Mouse (Mus musculus): Measurements from ENCODE around the gene Sprtn. TPM values are rescaled to one million over a fixed set of nuclear protein-coding genes. Genes with fewer than 3 reads are reported as not detected.

Sprtn gene
- 10 to 100 TPM; 18.7 to 19.2 TPM for total RNA-seq (2023)

GRCm38 (mm10) chr8:124897386-124898250 is at the start of gene Sprtn, which contains the start of gene Exoc8:
TSS of gene Sprtn (plus strand) at chr8:124897886.
TSS of gene Exoc8 (minus strand) at chr8:124897705.

GRCm38 (mm10) chr8:124862321-124863162 is 35.1 kb upstream of the Sprtn start, which contains the start of the genes Gnpat and 2810004N23Rik:
TSS of gene Gnpat (plus strand) at chr8:124863033.
TSS of gene 2810004N23Rik (minus strand) at chr8:124863120.

DNA sequence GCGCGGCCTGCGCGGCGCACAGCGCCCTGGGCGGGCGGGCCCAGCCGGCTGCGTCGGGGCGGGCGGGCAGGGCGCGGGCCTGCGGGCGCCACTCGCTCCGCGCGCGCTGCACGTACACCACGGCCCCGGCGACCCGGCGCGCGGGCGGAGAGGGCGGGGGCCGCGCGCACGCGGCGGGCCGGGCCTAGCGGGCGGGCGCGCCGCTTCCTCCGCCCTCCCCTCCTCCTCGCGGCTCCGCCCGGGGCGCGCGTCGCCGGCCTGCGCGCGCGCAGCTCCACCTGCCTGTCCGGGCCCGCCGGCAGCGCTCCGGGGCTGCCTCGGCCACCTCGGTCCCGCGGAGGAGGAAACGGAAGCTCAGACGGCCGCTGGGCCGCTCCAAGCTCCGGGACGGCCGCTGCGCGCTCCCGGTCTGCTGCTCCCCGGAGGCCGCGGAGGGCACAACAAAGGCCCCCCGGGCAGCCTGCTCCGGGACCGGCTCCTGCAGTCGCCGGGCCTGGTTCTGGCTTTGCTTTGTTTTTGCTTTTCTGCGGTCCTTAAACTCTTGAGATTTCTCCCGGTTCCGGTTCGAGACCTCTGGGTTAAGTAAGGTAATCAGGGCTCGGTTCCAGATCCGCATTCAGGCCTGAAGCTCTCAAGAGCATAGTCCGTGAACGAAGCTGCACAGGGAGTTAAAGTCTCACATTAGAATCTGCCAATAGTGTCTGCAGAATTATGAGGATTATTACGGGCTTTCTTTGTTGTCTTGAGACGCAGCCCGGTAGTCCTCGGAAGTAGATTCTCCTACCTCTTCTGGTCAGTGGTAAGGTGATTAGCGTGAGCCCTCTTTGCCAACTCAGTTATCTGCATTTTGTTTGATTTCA is 51.8 kb downstream of the Sprtn start, which contains the start of gene Egln1:
TSS of gene Egln1 (minus strand) at position 116 of the 860 bp plus-strand sequence.

Other genes starting within 250 kb of the Sprtn start
- 1 to 10 TPM; 6.4 to 8.1 TPM for gene 2310022B05Rik, start 234.5 kb upstream of the Sprtn start, total RNA-seq (2023)
- gene Ttc13, start 175.9 kb upstream of the Sprtn start, total RNA-seq (2023) = 10 to 100 TPM; 43.7 to 51.1 TPM
- 1 to 10 TPM; 2.7 to 4.0 TPM for gene Arv1, start 175.7 kb upstream of the Sprtn start, total RNA-seq (2023)
- 1 to 10 TPM in 1 of 2 experiments, under 1 TPM in 1; 0.85 to 1.0 TPM for gene Fam89a, start 146.1 kb upstream of the Sprtn start, total RNA-seq (2023)
- not detected for gene Trim67, start 104.8 kb upstream of the Sprtn start, total RNA-seq (2023)
- gene Gnpat, start 34.9 kb upstream of the Sprtn start, total RNA-seq (2023) = 10 to 100 TPM; 34.7 to 40.6 TPM
- 1 to 10 TPM; 8.0 to 8.5 TPM for gene 2810004N23Rik, start 34.8 kb upstream of the Sprtn start, total RNA-seq (2023)
- gene Exoc8, start 181 bp upstream of the Sprtn start, total RNA-seq (2023) = 10 to 100 TPM; 16.3 to 17.5 TPM
- 10 to 100 TPM; 20.1 to 21.6 TPM for gene Egln1, start 51.4 kb downstream of the Sprtn start, total RNA-seq (2023)
- 10 to 100 TPM; 19.6 to 19.9 TPM for gene Tsnax, start 115.1 kb downstream of the Sprtn start, total RNA-seq (2023)
- gene Disc1, start 156.3 kb downstream of the Sprtn start, total RNA-seq (2023) = 1 to 10 TPM; 4.6 to 6.8 TPM

All from neutrophil, adult 83 days (primary cell).